Mouse (Mus musculus) myocyte (in vitro differentiated cells): ENCODE measurements around the gene Tmem251. TPM values are rescaled to one million over a fixed set of nuclear protein-coding genes. Genes with fewer than 3 reads are reported as not detected.
A peak's percentile ranks its signal among the peaks of the same experiment; 100 is the strongest.

Experiments
- H3K27me3 ChIP-seq: one replicate; pipeline ENCODE4 v1.6.1; 2011; ENCODE audit not compliant: control insufficient read depth, insufficient read depth, insufficient read length
- H3K36me3 ChIP-seq: one replicate; pipeline ENCODE4 v1.6.1; 2011; ENCODE audit not compliant: control insufficient read depth, insufficient read depth
- H3K4me2 ChIP-seq: one replicate; pipeline ENCODE4 v1.6.1; 2011; ENCODE audit warnings: low read depth, control low read depth
- H3K4me3 ChIP-seq: one replicate; pipeline ENCODE4 v1.5.1; 2011; ENCODE audit warnings: mild to moderate bottlenecking, control low read depth, moderate library complexity
- H3K79me2 ChIP-seq: one replicate; pipeline ENCODE4 v1.6.1; 2011; ENCODE audit not compliant: control insufficient read depth, insufficient read depth
- H3ac ChIP-seq: one replicate; pipeline ENCODE4 v1.6.1; 2011; ENCODE audit not compliant: control insufficient read depth, insufficient read length
- CEBPB ChIP-seq: IDR thresholded peaks from 2 replicates; pipeline ENCODE4 v1.6.1; 2011; ENCODE audit warnings: mild to moderate bottlenecking, moderate library complexity; ENCODE audit not compliant: poor library complexity, insufficient read depth, severe bottlenecking
- E2F4 ChIP-seq: IDR thresholded peaks from one replicate; pipeline ENCODE4 v1.6.1; 2011; ENCODE audit warnings: mild to moderate bottlenecking, control low read depth, moderate library complexity; ENCODE audit not compliant: insufficient read depth
- MAX ChIP-seq: IDR thresholded peaks from one replicate; pipeline ENCODE4 v1.6.1; 2011; ENCODE audit warnings: low read depth, mild to moderate bottlenecking, control low read depth
- MYOD1 ChIP-seq, 3 experiments: IDR thresholded peaks; one replicate each; pipeline ENCODE4 v1.6.1; 2011; ENCODE audit warnings: control low read depth in 2 of 3, low read depth in 2 of 3, mild to moderate bottlenecking in 2 of 3, moderate library complexity in 1 of 3; ENCODE audit not compliant: insufficient read length in 2 of 3, control insufficient read depth in 1 of 3
- MYOG ChIP-seq, 3 experiments: IDR thresholded peaks; one replicate each; pipeline ENCODE4 v1.6.1; 2011; ENCODE audit warnings: control low read depth in 2 of 3, low read depth in 2 of 3, mild to moderate bottlenecking in 2 of 3; ENCODE audit not compliant: insufficient read length in 2 of 3, control insufficient read depth in 1 of 3, insufficient read depth in 1 of 3
- POLR2A ChIP-seq: IDR thresholded peaks from one replicate; pipeline ENCODE4 v1.6.1; 2011; ENCODE audit warnings: low read depth, mild to moderate bottlenecking, control low read depth, moderate library complexity; ENCODE audit not compliant: insufficient read length
- POLR2AphosphoS2 ChIP-seq: IDR thresholded peaks from one replicate; pipeline ENCODE4 v1.6.1; 2011; ENCODE audit warnings: low read depth, control low read depth; ENCODE audit not compliant: insufficient read length
- REST ChIP-seq: IDR thresholded peaks from one replicate; pipeline ENCODE4 v1.6.1; 2011; ENCODE audit warnings: mild to moderate bottlenecking, control low read depth, moderate library complexity; ENCODE audit not compliant: insufficient read depth, insufficient read length
- SRF ChIP-seq: IDR thresholded peaks from one replicate; pipeline ENCODE4 v1.6.1; 2011; ENCODE audit warnings: low read depth; ENCODE audit not compliant: control insufficient read depth, insufficient read length
- TCF12 ChIP-seq: IDR thresholded peaks from one replicate; pipeline ENCODE4 v1.6.1; 2011; ENCODE audit warnings: mild to moderate bottlenecking, control low read depth; ENCODE audit not compliant: poor library complexity, insufficient read depth, severe bottlenecking
- TCF3 ChIP-seq: IDR thresholded peaks from one replicate; pipeline ENCODE4 v1.6.1; 2011; ENCODE audit warnings: low read depth, control low read depth; ENCODE audit not compliant: insufficient read length
- USF1 ChIP-seq: IDR thresholded peaks from one replicate; pipeline ENCODE4 v1.6.1; 2011; ENCODE audit warnings: low read depth, mild to moderate bottlenecking, control low read depth, moderate library complexity
- polyA plus RNA-seq: library from polyadenylated mRNA; unstranded; fragments of >200 nt; fragmentation: generic; extraction: Trizol; gene quantifications from one replicate; pipeline ENCODE4 v1.2.1, GENCODE M21; 2012; ENCODE audit warnings: missing spikeins

The Tmem251 gene
- polyA plus RNA-seq, 1 experiment, result 2.9 TPM

DNA sequence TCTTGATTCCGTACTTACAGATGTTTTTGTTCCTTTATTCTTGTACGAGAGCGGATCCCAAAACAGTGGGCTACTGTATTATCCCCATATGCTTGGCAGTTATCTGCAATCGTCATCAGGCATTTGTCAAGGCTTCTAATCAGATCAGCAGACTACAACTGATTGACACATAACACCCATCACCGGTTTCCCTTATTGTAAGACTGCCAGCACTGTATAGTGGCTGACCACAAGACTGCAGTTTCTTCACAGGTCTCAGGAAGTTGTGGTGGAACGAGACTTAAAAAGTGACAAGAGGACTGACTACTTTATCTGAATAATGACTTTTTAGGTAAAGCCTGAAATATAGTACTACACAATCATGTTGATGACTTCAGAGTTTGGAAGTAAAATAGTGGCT is 1.3 kb downstream of the Tmem251 start:
- TF ChIP-seq TCF12, result no peak
- TF ChIP-seq E2F4, result no peak
- TF ChIP-seq MAX, result no peak
- no peak for TF ChIP-seq CEBPB
- no peak for TF ChIP-seq SRF
- TF ChIP-seq POLR2A, result no peak
- TF ChIP-seq USF1, result no peak
- no peak for TF ChIP-seq REST
- TF ChIP-seq MYOG (IDR thresholded peaks at IDR 0.05; ENCODE audit: control insufficient read depth in 1 of 3, insufficient read depth in 1 of 3, insufficient read length in 2 of 3, low read depth in 2 of 3), result no peak
- TF ChIP-seq MYOD1 (IDR thresholded peaks at IDR 0.05; ENCODE audit: control insufficient read depth in 1 of 3, insufficient read length in 2 of 3, low read depth in 2 of 3), result no peak
- TF ChIP-seq TCF3, result no peak
- TF ChIP-seq POLR2AphosphoS2, result no peak
- Histone ChIP-seq H3K79me2 (peaks cover 50% of the 10 kb centered on the region), H3ac (no peak overlapping the region), H3K4me2 (peak overlapping the region; percentile 93), H3K4me3 (peak overlapping the region; percentile 49), H3K27me3 (no peaks in the 10 kb centered on the region), H3K36me3 (no peaks in the 10 kb centered on the region)

GRCm38 (mm10) chr12:102748256-102748655 is 4.7 kb downstream of the Tmem251 start:
- Histone ChIP-seq H3K27me3 (no peaks in the 10 kb centered on the region), H3K4me2 (no peak overlapping the region), H3ac (no peak overlapping the region), H3K4me3 (no peak overlapping the region), H3K36me3 (no peaks in the 10 kb centered on the region), H3K79me2 (peaks cover 80% of the 10 kb centered on the region)
- TF ChIP-seq MYOD1 (IDR thresholded peaks at IDR 0.05; ENCODE audit: control insufficient read depth in 1 of 3, insufficient read length in 2 of 3, low read depth in 2 of 3) (no peak), TCF12 (no peak), POLR2A (no peak), MYOG (IDR thresholded peaks at IDR 0.05; ENCODE audit: control insufficient read depth in 1 of 3, insufficient read depth in 1 of 3, insufficient read length in 2 of 3, low read depth in 2 of 3) (no peak)

GRCm38 (mm10) chr12:102756304-102756703 is 12.7 kb downstream of the Tmem251 start:
- H3K79me2 ChIP-seq, result peaks cover 79% of the 10 kb centered on the region
- no peaks in the 10 kb centered on the region for H3K27me3 ChIP-seq
- H3ac ChIP-seq, result no peak overlapping the region
- no peaks in the 10 kb centered on the region for H3K36me3 ChIP-seq
- peak overlapping the region; percentile 85 for H3K4me3 ChIP-seq
- peak overlapping the region; percentile 89 for H3K4me2 ChIP-seq
- TF ChIP-seq USF1 (no peak), TCF12 (no peak), TCF3 (no peak), SRF (no peak), POLR2A (no peak), POLR2AphosphoS2 (no peak), REST (no peak), MYOG (IDR thresholded peaks at IDR 0.05; ENCODE audit: control insufficient read depth in 1 of 3, insufficient read depth in 1 of 3, insufficient read length in 2 of 3, low read depth in 2 of 3) (no peak), MYOD1 (IDR thresholded peaks at IDR 0.05; ENCODE audit: control insufficient read depth in 1 of 3, insufficient read length in 2 of 3, low read depth in 2 of 3) (no peak), MAX (no peak), CEBPB (no peak), E2F4 (no peak)

DNA sequence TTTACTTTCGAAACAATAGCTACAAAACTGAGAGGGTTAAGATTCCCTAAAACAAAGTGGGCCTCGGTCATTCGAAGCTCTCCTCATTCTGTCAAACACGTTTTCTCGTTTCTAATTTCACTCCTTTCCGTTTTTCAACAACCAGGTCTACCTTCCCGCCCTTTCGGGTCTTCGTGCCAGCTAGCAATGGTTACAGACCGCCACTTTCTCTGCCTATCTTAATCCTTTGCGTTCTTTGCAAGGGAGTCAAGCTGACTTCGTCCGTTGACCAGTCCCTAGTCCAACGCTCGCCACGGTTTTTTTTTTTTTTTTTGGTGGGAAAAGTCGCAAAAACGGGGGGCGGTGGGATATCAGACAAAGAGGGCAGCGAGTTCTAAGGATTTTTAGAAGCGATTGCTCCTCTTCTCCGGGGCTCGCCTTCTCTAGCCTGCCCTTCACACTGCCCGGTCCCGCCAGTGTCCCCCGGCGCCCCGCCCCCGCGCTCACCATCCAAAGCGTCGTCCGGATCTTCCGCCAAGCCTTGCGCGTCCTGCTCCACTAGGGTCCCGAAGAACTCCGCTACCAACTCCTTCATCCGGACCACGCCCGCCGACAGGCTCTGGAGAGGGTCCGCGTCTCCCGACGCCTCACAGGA is 13.6 kb downstream of the Tmem251 start:
- H3K4me2 ChIP-seq, result peak overlapping the region; percentile 89
- H3K4me3 ChIP-seq, result peak overlapping the region; percentile 85
- peaks cover 71% of the 10 kb centered on the region for H3K79me2 ChIP-seq
- no peaks in the 10 kb centered on the region for H3K36me3 ChIP-seq
- TF ChIP-seq TCF3, result no peak
- TF ChIP-seq TCF12, result no peak
- TF ChIP-seq CEBPB, result no peak
- TF ChIP-seq SRF, result no peak
- no peak for TF ChIP-seq REST
- TF ChIP-seq MYOG (IDR thresholded peaks at IDR 0.05; ENCODE audit: control insufficient read depth in 1 of 3, insufficient read depth in 1 of 3, insufficient read length in 2 of 3, low read depth in 2 of 3), result no peak
- H3K27me3 ChIP-seq, result no peaks in the 10 kb centered on the region
- peak overlapping the region; percentile 79 for H3ac ChIP-seq

- TF ChIP-seq MYOD1 (IDR thresholded peaks at IDR 0.05; ENCODE audit: control insufficient read depth in 1 of 3, insufficient read length in 2 of 3, low read depth in 2 of 3) (peak in 1 of 3 experiments; percentile 37), TCF3 (no peak), SRF (no peak), MAX (no peak), MYOG (IDR thresholded peaks at IDR 0.05; ENCODE audit: control insufficient read depth in 1 of 3, insufficient read depth in 1 of 3, insufficient read length in 2 of 3, low read depth in 2 of 3) (peak in 1 of 3 experiments; percentile 2), POLR2A (peak; percentile 63), E2F4 (no peak), CEBPB (no peak), REST (no peak), POLR2AphosphoS2 (peak; percentile 62)
- Histone ChIP-seq H3K36me3 (no peaks in the 10 kb centered on the region), H3K4me3 (peak within 1 kb of the TSS; percentile 85), H3K27me3 (no peaks in the 10 kb centered on the region), H3K79me2 (peaks cover 65% of the 10 kb centered on the region), H3K4me2 (peak within 1 kb of the TSS; percentile 100), H3ac (peak within 1 kb of the TSS; percentile 79)
These were observed 14.3 kb downstream of the Tmem251 start, which contains the start of the genes Gm28051, Gon7 and Ubr7 for GRCm38 (mm10) chr12:102757689-102758402. TSS of gene Gm28051 (minus strand) at chr12:102757765. TSS of gene Gon7 (minus strand) at chr12:102757803. TSS of gene Ubr7 (plus strand) at chr12:102757967.
